Mouse (Mus musculus): Measurements from ENCODE around the gene Tnpo2. TPM values are rescaled to one million over a fixed set of nuclear protein-coding genes. Genes with fewer than 3 reads are reported as not detected.

Gene Tnpo2
- polyA plus RNA-seq (2016; fragmentation: Nextera tagmentation; extraction: Ambion mirVana) = 41.3 and 41.9 TPM in 2 replicates

GRCm38 (mm10) chr8:85036718-85037365 lies at the start of gene Tnpo2:
Gene Tnpo2 (plus strand): TSS chr8:85036915.
- H3K9me3 ChIP-seq (replicated peaks) = no peaks in the 10 kb centered on the region
- peak within 1 kb of the TSS; percentile 64 for H3K4me3 ChIP-seq
- peaks cover 26% of the 10 kb centered on the region for H3K4me1 ChIP-seq
- peak within 1 kb of the TSS; percentile 96 for H3K4me2 ChIP-seq (replicated peaks)
- peaks cover 32% of the 10 kb centered on the region for H3K36me3 ChIP-seq
- H3K27ac ChIP-seq = peak within 1 kb of the TSS; percentile 98
- peak; percentile 91 for ATAC-seq (ENCODE audit: low FRiP score)
- H3K9ac ChIP-seq = peak within 1 kb of the TSS; percentile 91
- H3K27me3 ChIP-seq = no peaks in the 10 kb centered on the region
- under 1% methylated on average over 58 of the region's 59 CpGs for WGBS

GRCm38 (mm10) chr8:84987388-84987787 lies 49.3 kb upstream of the Tnpo2 start:
- Histone ChIP-seq H3K9ac (no peak overlapping the region), H3K36me3 (no peaks in the 10 kb centered on the region), H3K27ac (no peak overlapping the region), H3K4me3 (no peak overlapping the region), H3K4me2 (replicated peaks) (no peak overlapping the region), H3K4me1 (peaks cover 36% of the 10 kb centered on the region), H3K9me3 (replicated peaks) (no peaks in the 10 kb centered on the region), H3K27me3 (peaks cover 56% of the 10 kb centered on the region)
- 85% methylated on average over 5 of the region's 5 CpGs for WGBS
- ATAC-seq (ENCODE audit: low FRiP score) = no peak

GRCm38 (mm10) chr8:84987903-84988302 lies 48.8 kb upstream of the Tnpo2 start:
- H3K9ac ChIP-seq = no peak overlapping the region
- no peaks in the 10 kb centered on the region for H3K36me3 ChIP-seq
- no peak overlapping the region for H3K4me3 ChIP-seq
- H3K4me1 ChIP-seq = peaks cover 34% of the 10 kb centered on the region
- ATAC-seq (ENCODE audit: low FRiP score) = no peak
- no peak overlapping the region for H3K27ac ChIP-seq
- H3K27me3 ChIP-seq = peaks cover 51% of the 10 kb centered on the region
- H3K4me2 ChIP-seq (replicated peaks) = no peak overlapping the region
- WGBS = 54% methylated on average over 2 of the region's 2 CpGs
- H3K9me3 ChIP-seq (replicated peaks) = no peaks in the 10 kb centered on the region

- Histone ChIP-seq H3K4me2 (replicated peaks) (peak overlapping the region; percentile 91), H3K4me1 (peaks cover 33% of the 10 kb centered on the region), H3K9me3 (replicated peaks) (no peaks in the 10 kb centered on the region), H3K4me3 (no peak overlapping the region), H3K27ac (no peak overlapping the region), H3K9ac (no peak overlapping the region), H3K36me3 (no peaks in the 10 kb centered on the region), H3K27me3 (peaks cover 46% of the 10 kb centered on the region)
- ATAC-seq (ENCODE audit: low FRiP score) = no peak
- WGBS = 14% methylated on average over 15 of the region's 15 CpGs
These were observed 47.4 kb upstream of the Tnpo2 start for GRCm38 (mm10) chr8:84989311-84989731.

- peak overlapping the region; percentile 67 for H3K9ac ChIP-seq
- peak; percentile 61 for ATAC-seq (ENCODE audit: low FRiP score)
- peaks cover 28% of the 10 kb centered on the region for H3K4me1 ChIP-seq
- H3K36me3 ChIP-seq = 0 out of 2 replicates have a peak, but pooled peaks cover 1% of the 10 kb centered on the region
- H3K4me3 ChIP-seq = peak overlapping the region; percentile 60
- no peaks in the 10 kb centered on the region for H3K9me3 ChIP-seq (replicated peaks)
- H3K4me2 ChIP-seq (replicated peaks) = peak overlapping the region; percentile 91
- peaks cover 43% of the 10 kb centered on the region for H3K27me3 ChIP-seq
- under 1% methylated on average over 15 of the region's 15 CpGs for WGBS
- H3K27ac ChIP-seq = peak overlapping the region; percentile 73
These were observed 46.9 kb upstream of the Tnpo2 start for GRCm38 (mm10) chr8:84989810-84990209.

GRCm38 (mm10) chr8:84990349-84990748 lies 46.4 kb upstream of the Tnpo2 start, which contains the start of gene Hook2:
Gene Hook2 (plus strand): TSS chr8:84990603.
- Histone ChIP-seq H3K27ac (peak within 1 kb of the TSS; percentile 73), H3K27me3 (peaks cover 44% of the 10 kb centered on the region), H3K4me2 (replicated peaks) (peak within 1 kb of the TSS; percentile 91), H3K4me3 (peak within 1 kb of the TSS; percentile 60), H3K4me1 (peaks cover 22% of the 10 kb centered on the region), H3K36me3 (0 out of 2 replicates have a peak, but pooled peaks cover 4% of the 10 kb centered on the region), H3K9ac (peak within 1 kb of the TSS; percentile 79), H3K9me3 (replicated peaks) (no peaks in the 10 kb centered on the region)
- WGBS = under 1% methylated on average over 28 of the region's 28 CpGs
- ATAC-seq (ENCODE audit: low FRiP score) = peak; percentile 91

- Histone ChIP-seq H3K4me3 (peak overlapping the region; percentile 60), H3K9me3 (replicated peaks) (no peaks in the 10 kb centered on the region), H3K9ac (peak overlapping the region; percentile 79), H3K27me3 (peaks cover 44% of the 10 kb centered on the region), H3K4me1 (peaks cover 22% of the 10 kb centered on the region), H3K36me3 (0 out of 2 replicates have a peak, but pooled peaks cover 4% of the 10 kb centered on the region), H3K4me2 (replicated peaks) (peak overlapping the region; percentile 91), H3K27ac (peak overlapping the region; percentile 62)
- peak; percentile 60 for ATAC-seq (ENCODE audit: low FRiP score)
- WGBS = 1% methylated on average over 15 of the region's 15 CpGs
These were observed 45.9 kb upstream of the Tnpo2 start for GRCm38 (mm10) chr8:84990836-84991235.

- H3K9me3 ChIP-seq (replicated peaks) = no peaks in the 10 kb centered on the region
- H3K4me1 ChIP-seq = peaks cover 19% of the 10 kb centered on the region
- H3K27me3 ChIP-seq = peaks cover 26% of the 10 kb centered on the region
- WGBS = 93% methylated on average over 9 of the region's 9 CpGs
- H3K36me3 ChIP-seq = 0 out of 2 replicates have a peak, but pooled peaks cover 4% of the 10 kb centered on the region
- no peak overlapping the region for H3K4me2 ChIP-seq (replicated peaks)
- ATAC-seq (ENCODE audit: low FRiP score) = no peak
- no peak overlapping the region for H3K27ac ChIP-seq
- no peak overlapping the region for H3K9ac ChIP-seq
- H3K4me3 ChIP-seq = no peak overlapping the region
These were observed 42.3 kb upstream of the Tnpo2 start for GRCm38 (mm10) chr8:84994375-84994774.

- H3K27me3 ChIP-seq = peaks cover 26% of the 10 kb centered on the region
- ATAC-seq (ENCODE audit: low FRiP score) = no peak
- H3K4me2 ChIP-seq (replicated peaks) = peak overlapping the region; percentile 1; the same call in 1 of the 2 replicates
- H3K9me3 ChIP-seq (replicated peaks) = no peaks in the 10 kb centered on the region
- H3K4me3 ChIP-seq = no peak overlapping the region
- 0 out of 2 replicates have a peak, but pooled peaks cover 4% of the 10 kb centered on the region for H3K36me3 ChIP-seq
- no peak overlapping the region for H3K27ac ChIP-seq
- WGBS = 30% methylated on average over 25 of the region's 25 CpGs
- H3K4me1 ChIP-seq = peaks cover 17% of the 10 kb centered on the region
- H3K9ac ChIP-seq = peak overlapping the region; percentile 32; the same call in 1 of the 2 replicates
These were observed 41.0 kb upstream of the Tnpo2 start for GRCm38 (mm10) chr8:84995680-84996079.

GRCm38 (mm10) chr8:84996978-84997377 lies 39.7 kb upstream of the Tnpo2 start:
- ATAC-seq (ENCODE audit: low FRiP score) = 0 out of 2 replicates have a peak, but pooled peaks have one; percentile 1

GRCm38 (mm10) chr8:84997649-84998295 lies 38.9 kb upstream of the Tnpo2 start:
- Histone ChIP-seq H3K4me2 (replicated peaks) (peak overlapping the region; percentile 39), H3K4me1 (peaks cover 10% of the 10 kb centered on the region), H3K4me3 (no peak overlapping the region), H3K27me3 (peaks cover 26% of the 10 kb centered on the region), H3K9me3 (replicated peaks) (no peaks in the 10 kb centered on the region), H3K36me3 (peaks cover 4% of the 10 kb centered on the region; the same call in 1 of the 2 replicates), H3K27ac (no peak overlapping the region), H3K9ac (peak overlapping the region; percentile 27)
- WGBS = 5% methylated on average over 19 of the region's 19 CpGs
- ATAC-seq (ENCODE audit: low FRiP score) = peak; percentile 84

More at GRCm38 (mm10) chr8:84996978-84997377, 39.7 kb upstream of the Tnpo2 start:
- H3K9me3 ChIP-seq (replicated peaks) = no peaks in the 10 kb centered on the region
- 81% methylated on average over 5 of the region's 5 CpGs for WGBS
- no peak overlapping the region for H3K4me2 ChIP-seq (replicated peaks)
- H3K4me3 ChIP-seq = no peak overlapping the region
- no peak overlapping the region for H3K9ac ChIP-seq
- H3K36me3 ChIP-seq = 0 out of 2 replicates have a peak, but pooled peaks cover 4% of the 10 kb centered on the region
- no peak overlapping the region for H3K27ac ChIP-seq
- H3K27me3 ChIP-seq = peaks cover 26% of the 10 kb centered on the region
- peaks cover 10% of the 10 kb centered on the region for H3K4me1 ChIP-seq

GRCm38 (mm10) chr8:85007686-85008085 lies 29.0 kb upstream of the Tnpo2 start:
- no peaks in the 10 kb centered on the region; the same call in 1 of the 2 replicates for H3K36me3 ChIP-seq
- 20% methylated on average over 25 of the region's 25 CpGs for WGBS
- no peak overlapping the region for H3K4me2 ChIP-seq (replicated peaks)
- H3K4me1 ChIP-seq = no peaks in the 10 kb centered on the region
- H3K4me3 ChIP-seq = no peak overlapping the region
- H3K27me3 ChIP-seq = peaks cover 57% of the 10 kb centered on the region
- no peak overlapping the region for H3K27ac ChIP-seq
- ATAC-seq (ENCODE audit: low FRiP score) = no peak
- no peaks in the 10 kb centered on the region for H3K9me3 ChIP-seq (replicated peaks)
- H3K9ac ChIP-seq = no peak overlapping the region
